Mouse (Mus musculus) bone marrow, adult 2 months (tissue): ENCODE data around the gene Gm47955.
"Not testable (repeated sequence)": the region's sequence is repeated elsewhere in the genome, so short reads cannot be mapped to it uniquely, and the experiment has no call there.

Experiments
- CTCF ChIP-seq: fragments of 200-500 bp; IDR thresholded peaks from 2 replicates; pipeline ENCODE4 v1.5.1; 2011; ENCODE audit warnings: low read length, control low read depth; ENCODE audit not compliant: control insufficient read depth, insufficient read depth
- POLR2A ChIP-seq: fragments of 200-500 bp; IDR thresholded peaks from 2 replicates; pipeline ENCODE4 v1.6.1; 2011; ENCODE audit warnings: low read depth, mild to moderate bottlenecking, control low read depth, low read length, borderline replicate concordance; ENCODE audit not compliant: control insufficient read depth

GRCm38 (mm10) chr1:82955913-82956312, 4.2 kb upstream of the Gm47955 start, which contains the start of gene Gm7544:
- TF ChIP-seq POLR2A, CTCF: not testable (repeated sequence)
